Mouse (Mus musculus) MEL (cell line): ENCODE measurements around the gene Lbp. TPM values are rescaled to one million over a fixed set of nuclear protein-coding genes. Genes with fewer than 3 reads are reported as not detected.

Experiments used
- DNase-seq: peaks from one replicate; pipeline ENCODE4 v3.0.0; 2011; ENCODE audit warnings: low read depth, low spot score
- H3K27ac ChIP-seq: 2 replicates; pipeline ENCODE4 v1.5.1; 2012; ENCODE audit warnings: low read depth, mild to moderate bottlenecking, control low read depth, low read length, moderate library complexity; ENCODE audit not compliant: control insufficient read depth
- H3K27me3 ChIP-seq, 2 experiments: fragments of 150-350 bp in 1 of 2; sonication (generic) in 1 of 2; 2 replicates each; pipeline ENCODE4 v1.6.1; 2012; ENCODE audit warnings: low read length in 2 of 2, mild to moderate bottlenecking in 2 of 2, improper control_type of control experiment in 1 of 2, moderate library complexity in 1 of 2; ENCODE audit not compliant: insufficient read depth in 2 of 2, control insufficient read depth in 1 of 2
- H3K36me3 ChIP-seq, 2 experiments: 2 replicates each; pipeline ENCODE4 v1.6.1; 2012 to 2014; ENCODE audit warnings: low read length in 2 of 2, improper control_type of control experiment in 1 of 2, inconsistent platforms in 1 of 2, mild to moderate bottlenecking in 1 of 2; ENCODE audit not compliant: insufficient read depth in 2 of 2, control insufficient read depth in 1 of 2
- H3K4me1 ChIP-seq, 2 experiments: fragments of 150-350 bp in 1 of 2; sonication (generic) in 1 of 2; 2 replicates each; pipeline ENCODE4 v1.6.1; 2012; ENCODE audit warnings: low read length in 2 of 2, improper control_type of control experiment in 1 of 2, mild to moderate bottlenecking in 1 of 2; ENCODE audit not compliant: insufficient read depth in 2 of 2, control insufficient read depth in 1 of 2
- H3K4me3 ChIP-seq, 2 experiments: fragments of 150-350 bp in 1 of 2; sonication (generic) in 1 of 2; 2 replicates each; pipeline ENCODE4 v1.5.1; 2012; ENCODE audit warnings: low read depth in 2 of 2, low read length in 2 of 2, mild to moderate bottlenecking in 2 of 2, moderate library complexity in 2 of 2, control low read depth in 1 of 2, improper control_type of control experiment in 1 of 2; ENCODE audit not compliant: control insufficient read depth in 1 of 2, insufficient read depth in 1 of 2
- H3K79me2 ChIP-seq: 2 replicates; pipeline ENCODE4 v1.6.1; 2012; ENCODE audit warnings: mild to moderate bottlenecking, low read length, moderate library complexity; ENCODE audit not compliant: control insufficient read depth, poor library complexity, insufficient read depth
- H3K9ac ChIP-seq: 2 replicates; pipeline ENCODE4 v1.6.1; 2012; ENCODE audit warnings: low read depth, mild to moderate bottlenecking, control low read depth, low read length, moderate library complexity; ENCODE audit not compliant: control insufficient read depth, poor library complexity, severe bottlenecking
- H3K9me3 ChIP-seq: fragments of 150-350 bp; sonication (generic); replicated peaks from 2 replicates; pipeline ENCODE4 v1.6.1; 2012; ENCODE audit warnings: mild to moderate bottlenecking, low read length, improper control_type of control experiment, moderate library complexity; ENCODE audit not compliant: insufficient read depth
- BHLHE40 ChIP-seq: IDR thresholded peaks from 2 replicates; pipeline ENCODE4 v1.6.1; 2012; ENCODE audit warnings: low read depth, mild to moderate bottlenecking, inconsistent platforms, low read length, improper control_type of control experiment, borderline replicate concordance
- CHD1 ChIP-seq: IDR thresholded peaks from 2 replicates; pipeline ENCODE4 v1.6.1; 2012; ENCODE audit warnings: low read depth, mild to moderate bottlenecking, inconsistent platforms, low read length, improper control_type of control experiment
- CTCF ChIP-seq, 3 experiments: IDR thresholded peaks in 2 of 3; conservative IDR thresholded peaks in 1 of 3; 2 replicates each; pipeline ENCODE4 v1.5.1; 2011 to 2012; ENCODE audit warnings: low read length in 3 of 3, low read depth in 2 of 3, mild to moderate bottlenecking in 2 of 3, improper control_type of control experiment in 1 of 3, inconsistent platforms in 1 of 3, mixed read lengths in 1 of 3, moderate library complexity in 1 of 3; ENCODE audit not compliant: control insufficient read depth in 1 of 3, insufficient read depth in 1 of 3, poor library complexity in 1 of 3, severe bottlenecking in 1 of 3
- E2F4 ChIP-seq: IDR thresholded peaks from 2 replicates; pipeline ENCODE4 v1.6.1; 2011; ENCODE audit warnings: low read depth, low read length, improper control_type of control experiment, borderline replicate concordance
- EP300 ChIP-seq, 2 experiments: IDR thresholded peaks; 2 replicates each; pipeline ENCODE4 v1.6.1; 2011; ENCODE audit warnings: improper control_type of control experiment in 2 of 2, low read length in 2 of 2, low read depth in 1 of 2, mild to moderate bottlenecking in 1 of 2
- GABPA ChIP-seq: IDR thresholded peaks from 2 replicates; pipeline ENCODE4 v1.6.1; 2012; ENCODE audit warnings: low read depth, mild to moderate bottlenecking, inconsistent platforms, low read length, improper control_type of control experiment, moderate library complexity
- GATA1 ChIP-seq: IDR thresholded peaks from 2 replicates; pipeline ENCODE4 v1.6.1; 2011; ENCODE audit warnings: low read depth, low read length, improper control_type of control experiment
- HCFC1 ChIP-seq: IDR thresholded peaks from 2 replicates; pipeline ENCODE4 v1.6.1; 2012; ENCODE audit warnings: low read depth, mild to moderate bottlenecking, inconsistent platforms, low read length, improper control_type of control experiment, moderate library complexity
- JUND ChIP-seq: IDR thresholded peaks from 2 replicates; pipeline ENCODE4 v1.6.1; 2011; ENCODE audit warnings: low read depth, mild to moderate bottlenecking, improper control_type of control experiment, low read length
- KAT2A ChIP-seq: conservative IDR thresholded peaks from 2 replicates; pipeline ENCODE4 v1.6.1; 2012; ENCODE audit warnings: low read depth, low read length, improper control_type of control experiment, inconsistent platforms
- MAX ChIP-seq: IDR thresholded peaks from 2 replicates; pipeline ENCODE4 v1.6.1; 2011; ENCODE audit warnings: low read length, improper control_type of control experiment
- MAZ ChIP-seq: IDR thresholded peaks from 2 replicates; pipeline ENCODE4 v1.6.1; 2012; ENCODE audit warnings: low read depth, mild to moderate bottlenecking, inconsistent platforms, low read length, improper control_type of control experiment
- MEF2A ChIP-seq: IDR thresholded peaks from 2 replicates; pipeline ENCODE4 v1.6.1; 2014; ENCODE audit warnings: low read depth, mild to moderate bottlenecking, inconsistent platforms, low read length, improper control_type of control experiment; ENCODE audit not compliant: poor library complexity, insufficient replicate concordance, severe bottlenecking; ENCODE audit errors: extremely low read depth
- NRF1 ChIP-seq: IDR thresholded peaks from 2 replicates; pipeline ENCODE4 v1.6.1; 2014; ENCODE audit warnings: low read depth, mild to moderate bottlenecking, inconsistent platforms, low read length, improper control_type of control experiment, moderate library complexity; ENCODE audit not compliant: poor library complexity, insufficient read depth, severe bottlenecking
- POLR2A ChIP-seq, 2 experiments: IDR thresholded peaks; 2 replicates each; pipeline ENCODE4 v1.6.1; 2011 to 2012; ENCODE audit warnings: low read length in 2 of 2, mild to moderate bottlenecking in 2 of 2, control low read depth in 1 of 2, improper control_type of control experiment in 1 of 2, low read depth in 1 of 2, moderate library complexity in 1 of 2; ENCODE audit not compliant: control insufficient read depth in 1 of 2, insufficient read depth in 1 of 2, poor library complexity in 1 of 2
- POLR2AphosphoS5 ChIP-seq: IDR thresholded peaks from 2 replicates; pipeline ENCODE4 v1.6.1; 2012; ENCODE audit warnings: low read depth, borderline replicate concordance, mild to moderate bottlenecking, inconsistent platforms, low read length, moderate library complexity, mixed read lengths
- RAD21 ChIP-seq: IDR thresholded peaks from 2 replicates; pipeline ENCODE4 v1.6.1; 2011; ENCODE audit warnings: mild to moderate bottlenecking, low read depth, low read length, improper control_type of control experiment
- RCOR1 ChIP-seq: IDR thresholded peaks from 2 replicates; pipeline ENCODE4 v1.6.1; 2012; ENCODE audit warnings: low read depth, mild to moderate bottlenecking, inconsistent platforms, low read length, improper control_type of control experiment
- SMC3 ChIP-seq: IDR thresholded peaks from 2 replicates; pipeline ENCODE4 v1.6.1; 2011; ENCODE audit warnings: low read depth, low read length, improper control_type of control experiment
- TAL1 ChIP-seq: IDR thresholded peaks from 2 replicates; pipeline ENCODE4 v1.6.1; 2012; ENCODE audit warnings: mild to moderate bottlenecking, inconsistent platforms, low read length, moderate library complexity, mixed read lengths
- TBP ChIP-seq: IDR thresholded peaks from 2 replicates; pipeline ENCODE4 v1.8.0; 2011; ENCODE audit warnings: low read depth, low read length, improper control_type of control experiment
- TCF12 ChIP-seq: IDR thresholded peaks from 2 replicates; pipeline ENCODE4 v1.6.1; 2014; ENCODE audit warnings: low read depth, mild to moderate bottlenecking, inconsistent platforms, low read length, improper control_type of control experiment, moderate library complexity
- UBTF ChIP-seq: IDR thresholded peaks from 2 replicates; pipeline ENCODE4 v1.6.1; 2012; ENCODE audit warnings: low read depth, mild to moderate bottlenecking, inconsistent platforms, low read length, improper control_type of control experiment, moderate library complexity, borderline replicate concordance; ENCODE audit not compliant: insufficient read depth
- USF1 ChIP-seq: IDR thresholded peaks from 2 replicates; pipeline ENCODE4 v1.6.1; 2014; ENCODE audit warnings: low read depth, mild to moderate bottlenecking, inconsistent platforms, low read length, improper control_type of control experiment, moderate library complexity
- ZC3H11A ChIP-seq: IDR thresholded peaks from 2 replicates; pipeline ENCODE4 v1.6.1; 2012; ENCODE audit warnings: low read depth, mild to moderate bottlenecking, inconsistent platforms, low read length, improper control_type of control experiment
- ZMIZ1 ChIP-seq: IDR thresholded peaks from 2 replicates; pipeline ENCODE4 v1.6.1; 2012; ENCODE audit warnings: low read depth, mild to moderate bottlenecking, inconsistent platforms, low read length, improper control_type of control experiment, moderate library complexity
- polyA plus RNA-seq, 2 experiments: library from polyadenylated mRNA; stranded (reverse) in 1 of 2; unstranded in 1 of 2; fragments of >175 nt in 1 of 2; fragments of >200 nt in 1 of 2; gene quantifications; 2 replicates each; pipeline versions ENCODE4 v1.2.1 to v1.2.4; 2012; ENCODE audit warnings: low replicate concordance in 2 of 2, low read depth in 1 of 2; ENCODE audit not compliant: insufficient read length in 2 of 2, insufficient read depth in 1 of 2, missing spikeins in 1 of 2
- total RNA-seq: library from RNA; depleted of rRNA; stranded (reverse); fragments of 300-350 nt; gene quantifications from 2 replicates; pipeline ENCODE4 v1.2.3, GENCODE M21; 2012

The Lbp gene
- total and polyA plus RNA-seq, 3 experiments: not detected

DNA sequence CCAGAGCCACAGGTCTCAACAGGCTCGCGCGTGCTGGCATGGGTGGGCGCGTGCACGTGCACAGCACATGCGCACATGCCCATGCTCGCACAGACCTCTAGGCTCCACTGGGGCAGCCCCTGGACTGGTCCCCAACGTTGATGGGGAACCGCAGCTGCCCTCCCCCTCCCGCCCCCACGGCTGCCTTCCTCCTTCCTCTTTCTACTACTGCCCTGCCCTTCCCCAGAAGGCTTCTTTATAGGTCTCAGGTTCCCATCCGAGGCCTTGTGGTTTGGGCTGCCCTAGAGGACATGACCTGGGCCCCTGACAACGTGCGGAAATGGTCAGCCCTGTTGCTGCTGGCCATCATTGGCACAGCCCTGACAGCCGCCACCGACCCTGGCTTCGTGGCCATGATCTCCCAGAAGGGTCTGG is 48.3 kb upstream of the Lbp start, which contains the start of gene Bpi:
TSS of gene Bpi (plus strand) at position 90 of the 414 bp plus-strand sequence.
- no peaks in the 10 kb centered on the region for H3K9me3 ChIP-seq
- no peaks in the 10 kb centered on the region; a peak in 2 of 4 replicates for H3K27me3 ChIP-seq
- H3K36me3 ChIP-seq: no peaks in the 10 kb centered on the region
- TF ChIP-seq TCF12: no peak
- no peak for TF ChIP-seq GATA1
- peak; percentile 63 for TF ChIP-seq NRF1
- no peak for TF ChIP-seq CHD1
- TF ChIP-seq KAT2A: no peak
- TF ChIP-seq, all 39 proteins: peak for 1
- H3K4me1 ChIP-seq: peaks cover 0 to 5% of the 10 kb centered on the region in 2 experiments; a peak in 1 of 4 replicates
- peak; percentile 65 for DNase-seq
- no peaks in the 10 kb centered on the region for H3K79me2 ChIP-seq
- peak within 1 kb of the TSS; percentile 18 to 19; a peak in 3 of 4 replicates for H3K4me3 ChIP-seq
- no peak within 1 kb of the TSS for H3K27ac ChIP-seq
- H3K9ac ChIP-seq: peak within 1 kb of the TSS; percentile 8; the same call in 1 of the 2 replicates

GRCm38 (mm10) chr2:158258781-158259180 is 47.5 kb upstream of the Lbp start:
- DNase-seq: peak; percentile 79
- Histone ChIP-seq H3K27ac (no peak overlapping the region), H3K36me3 (no peaks in the 10 kb centered on the region), H3K4me3 (peak overlapping the region; percentile 18 to 19; a peak in 3 of 4 replicates), H3K9ac (no peak overlapping the region), H3K4me1 (peaks cover 0 to 5% of the 10 kb centered on the region in 2 experiments; a peak in 1 of 4 replicates), H3K27me3 (no peaks in the 10 kb centered on the region; a peak in 2 of 4 replicates), H3K79me2 (no peaks in the 10 kb centered on the region), H3K9me3 (no peaks in the 10 kb centered on the region)
- no peak for TF ChIP-seq EP300 (IDR thresholded peaks at IDR 0.05; ENCODE audit: low read depth in 1 of 2, low read length in 2 of 2)
- TF ChIP-seq MAZ: no peak
- TF ChIP-seq ZMIZ1: no peak
- TF ChIP-seq ZC3H11A: no peak
- no peak for TF ChIP-seq UBTF
- peak; percentile 69 for TF ChIP-seq SMC3
- no peak for TF ChIP-seq GABPA
- no peak for TF ChIP-seq E2F4
- no peak for TF ChIP-seq JUND
- peak; percentile 31 for TF ChIP-seq RAD21
- no peak for TF ChIP-seq POLR2A (IDR thresholded peaks at IDR 0.05; ENCODE audit: control insufficient read depth in 1 of 2, insufficient read depth in 1 of 2, low read depth in 1 of 2, low read length in 2 of 2, poor library complexity in 1 of 2)
- TF ChIP-seq RCOR1: no peak
- TF ChIP-seq USF1: no peak
- no peak for TF ChIP-seq MAX
- TF ChIP-seq NRF1: no peak
- no peak for TF ChIP-seq TBP
- TF ChIP-seq POLR2AphosphoS5: no peak
- TF ChIP-seq TAL1: no peak
- TF ChIP-seq HCFC1: no peak
- TF ChIP-seq MEF2A: no peak
- peak; percentile 67 to 90 (median 68) for TF ChIP-seq CTCF (IDR thresholded peaks at IDR 0.05 in 2 of 3, conservative IDR thresholded peaks at IDR 0.05 in 1 of 3; ENCODE audit: control insufficient read depth in 1 of 3, insufficient read depth in 1 of 3, low read depth in 2 of 3, low read length in 3 of 3, poor library complexity in 1 of 3, severe bottlenecking in 1 of 3)
- TF ChIP-seq BHLHE40: no peak
